Mouse (Mus musculus) heart, postnatal 36 days (tissue): ENCODE measurements around the gene Ftsj1. TPM values are rescaled to one million over a fixed set of nuclear protein-coding genes. Genes with fewer than 3 reads are reported as not detected.

ENCODE experiments used
- DNase-seq, 2 experiments: peaks; one replicate each; pipeline ENCODE4 v3.0.0; 2021 to 2022
- intact Hi-C: fragments of 180-260 bp; cut with DNase I; formaldehyde crosslinking; loops from one replicate; pipeline ENCODE4 v1.15.1; 2025
- total RNA-seq, 2 experiments: library from RNA; stranded (reverse); gene quantifications; 2 replicates each; pipeline ENCODE4 v1.2.3; 2021

The Ftsj1 gene
- total RNA-seq, 2 experiments from 2014 or later, result 11.1 to 11.9 TPM

GRCm38 (mm10) chrX:8222296-8222677 lies 29.9 kb downstream of the Ftsj1 start:
- intact Hi-C loops, result no loop called here
- no peak for DNase-seq

DNA sequence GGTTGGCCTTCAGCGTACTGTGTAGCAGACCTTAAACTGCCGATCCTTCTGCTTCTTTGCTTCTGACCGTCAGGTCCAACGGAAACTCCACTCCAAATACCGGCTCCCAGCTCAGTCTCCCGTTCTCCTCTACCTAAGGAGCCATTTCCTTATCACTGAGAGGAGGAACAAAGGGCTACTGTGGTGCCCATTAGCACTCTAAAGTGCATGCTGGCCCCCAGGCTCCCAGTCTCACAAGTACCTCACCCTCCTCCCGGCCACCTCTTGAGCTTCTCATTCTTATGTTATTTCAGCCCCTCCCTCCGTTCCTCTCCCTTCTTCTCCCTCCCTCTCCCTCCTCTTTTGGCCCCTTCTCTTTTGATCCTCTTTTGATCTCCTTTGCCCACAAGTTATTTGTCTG lies 32.6 kb downstream of the Ftsj1 start:
- intact Hi-C loops, result no loop called here
- DNase-seq, result no peak

- no peak for DNase-seq
- intact Hi-C loops, result no loop called here
Measured at GRCm38 (mm10) chrX:8218114-8218513, 34.1 kb downstream of the Ftsj1 start.

- intact Hi-C loops, result no loop called here
- no peak for DNase-seq
Measured at GRCm38 (mm10) chrX:8217383-8217782, 34.8 kb downstream of the Ftsj1 start.

GRCm38 (mm10) chrX:8211490-8212207 lies 40.6 kb downstream of the Ftsj1 start:
- DNase-seq, result no peak
- intact Hi-C loops, result no loop called here

GRCm38 (mm10) chrX:8209720-8210119 lies 42.5 kb downstream of the Ftsj1 start:
- intact Hi-C loops, result no loop called here
- no peak for DNase-seq

- intact Hi-C loops, result no loop called here
Measured at GRCm38 (mm10) chrX:8207224-8207623, 45.0 kb downstream of the Ftsj1 start.

DNA sequence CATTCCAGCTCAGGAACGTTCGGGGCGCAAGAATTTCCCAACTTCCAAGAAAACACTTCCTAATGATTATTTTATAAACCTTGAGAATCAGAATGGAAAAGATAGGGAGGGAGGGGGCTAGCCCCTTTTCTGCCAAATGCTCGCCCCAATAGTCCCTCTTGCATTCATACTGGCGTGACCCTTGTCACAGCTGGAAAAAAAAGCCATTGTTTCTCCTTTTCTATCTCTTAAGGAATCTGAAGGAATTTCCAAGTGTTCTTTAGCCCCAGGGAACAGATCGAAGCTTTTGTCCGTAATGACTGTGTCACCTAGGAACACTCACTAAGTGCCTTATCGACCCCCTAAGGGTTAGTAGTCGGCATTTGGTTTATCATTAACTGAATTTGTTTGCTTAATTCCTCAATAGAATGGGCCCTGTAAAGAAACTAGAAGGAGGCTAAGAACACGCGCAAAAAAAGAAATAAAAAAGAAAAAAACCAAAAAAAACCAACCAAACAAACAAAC lies 45.5 kb downstream of the Ftsj1 start:
- intact Hi-C loops, result loop anchor here (1.0 kb wide), 1 partner anchor 13 kb away; the partner anchor contains the start of gene Ebp
- no peak for DNase-seq

More at GRCm38 (mm10) chrX:8207224-8207623, 45.0 kb downstream of the Ftsj1 start:
- no peak for DNase-seq

GRCm38 (mm10) chrX:8206015-8206693 lies 46.1 kb downstream of the Ftsj1 start, which contains the start of gene Porcn:
Gene Porcn (minus strand): TSS chrX:8206525.
- DNase-seq, result peak; percentile 74 to 79
- intact Hi-C loops, result loop anchor here (1.0 kb wide), 1 partner anchor 13 kb away; the partner anchor contains the start of gene Ebp

DNA sequence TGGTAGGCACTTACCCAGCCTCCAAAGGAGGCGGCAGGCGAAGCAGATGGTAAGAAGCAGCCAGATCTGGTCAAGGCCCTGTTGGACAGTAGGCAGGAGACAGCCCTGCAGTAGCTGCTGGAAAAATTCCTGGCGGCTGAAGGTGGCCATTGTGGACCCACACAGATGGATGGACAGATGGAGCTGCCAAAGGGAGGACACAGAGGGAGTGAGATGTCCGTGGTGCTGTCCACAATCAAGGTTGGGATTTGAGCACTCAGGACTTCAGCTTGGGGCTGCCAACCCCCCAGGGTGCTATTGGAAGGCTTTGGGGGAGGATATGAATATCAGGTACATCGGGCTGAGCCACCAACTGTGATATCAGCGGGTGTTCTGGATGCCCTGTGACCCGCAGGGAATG lies 46.7 kb downstream of the Ftsj1 start:
- DNase-seq, result no peak
- intact Hi-C loops, result no loop called here

GRCm38 (mm10) chrX:8205088-8205487 lies 47.1 kb downstream of the Ftsj1 start:
- no peak for DNase-seq
- intact Hi-C loops, result no loop called here

GRCm38 (mm10) chrX:8204076-8204475 lies 48.1 kb downstream of the Ftsj1 start:
- no peak for DNase-seq
- intact Hi-C loops, result no loop called here

GRCm38 (mm10) chrX:8203105-8203504 lies 49.1 kb downstream of the Ftsj1 start:
- intact Hi-C loops, result no loop called here
- no peak for DNase-seq

DNA sequence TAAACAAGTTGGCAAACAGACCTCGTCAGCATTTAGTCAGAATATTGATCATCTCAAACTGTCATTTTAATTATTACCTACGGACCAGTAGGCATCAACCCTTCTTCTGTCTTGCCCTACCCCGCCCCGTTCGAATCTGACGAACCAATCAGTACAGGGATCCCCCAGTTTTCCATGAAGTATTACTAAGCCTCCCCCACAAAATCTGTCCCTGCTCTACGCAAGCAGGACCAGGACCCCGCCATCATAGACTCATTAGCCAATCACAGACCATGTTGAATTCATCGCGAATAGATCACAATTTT lies 58.8 kb downstream of the Ftsj1 start, which contains the start of gene Ebp:
TSS of gene Ebp (minus strand) at position 94 of the 305 bp plus-strand sequence.
- intact Hi-C loops, result loop anchor here (1.0 to 5.0 kb wide), 2 partner anchors 13 to 59 kb away; partner anchors contain the start of genes Ftsj1 and Porcn
- DNase-seq, result no peak

GRCm38 (mm10) chrX:8192640-8193418 lies 59.4 kb downstream of the Ftsj1 start:
- DNase-seq, result peak; percentile 71
- intact Hi-C loops, result loop anchor here (1.0 to 5.0 kb wide), 2 partner anchors 13 to 59 kb away; partner anchors contain the start of genes Ftsj1 and Porcn

DNA sequence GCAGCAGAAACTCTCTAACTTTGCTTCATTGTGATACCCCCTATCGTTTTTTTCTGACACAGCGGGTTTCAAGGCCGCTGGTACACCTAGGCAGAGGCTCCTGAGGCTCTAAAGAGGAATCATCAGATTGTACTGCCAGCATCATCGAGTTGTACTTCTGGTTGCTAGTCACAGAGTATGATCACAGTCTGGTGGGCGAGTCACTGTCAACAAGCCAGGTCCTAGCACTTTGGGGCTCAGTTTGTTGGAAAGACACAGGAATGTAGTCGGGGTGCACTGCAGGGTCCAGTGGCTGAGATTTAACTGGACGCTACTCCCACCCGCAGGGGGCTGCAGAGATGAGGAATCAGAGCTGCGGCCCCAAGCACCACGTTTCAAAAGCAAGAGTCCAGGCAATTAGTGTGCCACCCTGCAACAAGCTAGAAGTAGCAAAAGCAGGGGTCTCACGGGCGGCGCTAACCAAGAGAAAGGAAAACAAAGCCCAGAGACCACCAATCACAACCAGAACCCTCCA lies 60.0 kb downstream of the Ftsj1 start:
- intact Hi-C loops, result loop anchor here (5.0 kb wide), 1 partner anchor 60 kb away; the partner anchor contains the start of gene Ftsj1
- peak in 1 of 2 experiments; percentile 9 for DNase-seq
